Comparison of ENCODE assay signal across 10 mouse cellular contexts in the genomic region with DNA sequence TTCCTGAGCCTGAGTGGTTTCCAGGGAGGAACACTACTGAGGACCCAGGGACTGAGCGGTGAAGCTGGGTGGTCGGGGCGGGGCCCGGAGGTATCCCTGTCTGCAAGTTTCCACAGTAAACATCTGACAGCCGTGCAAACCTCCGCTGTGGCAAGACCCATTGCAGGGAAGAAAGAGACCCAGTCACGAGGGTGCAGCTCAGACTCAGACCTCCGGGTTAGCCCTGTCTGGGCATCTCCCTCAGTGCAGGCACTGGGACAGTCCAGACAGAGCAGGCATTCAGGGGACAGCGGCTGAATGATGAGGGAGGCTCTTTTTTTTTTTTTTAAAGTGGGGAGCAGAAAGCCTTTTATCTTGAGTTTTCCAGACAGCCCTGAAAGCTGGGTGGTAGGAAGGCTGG. TPM values are rescaled to one million over a fixed set of nuclear protein-coding genes. Genes with fewer than 3 reads are reported as not detected.
DNase-seq lines count a peak whose midpoint lies in the region; ATAC-seq and TF ChIP-seq lines count a peak whose summit lies in the region.
"Had no signal": no experiment of that assay in that cellular context is flagged by ENCODE, and none has a peak within 500 bp of the region (broad histone marks: within the 10 kb centered on the region; RNA-seq: fewer than 3 reads in every experiment).

No protein-coding gene starts in this region.

- H3K9me3 ChIP-seq in heart, embryonic 13.5 days, result no peaks in the 10 kb centered on the region
- no peaks in the 10 kb centered on the region for H3K9me3 ChIP-seq in hindbrain, postnatal 0 days (ENCODE audit: low read length)
- H3K9me3 ChIP-seq in neural tube, embryonic 15.5 days (replicated peaks), result no peaks in the 10 kb centered on the region

- no peak overlapping the region for H3K4me2 ChIP-seq in heart, embryonic 13.5 days
- H3K4me2 ChIP-seq in hindbrain, postnatal 0 days (ENCODE audit: low read depth, low read length), result no peak overlapping the region
- peak overlapping the region; percentile 11; the same call in 1 of the 2 replicates for H3K4me2 ChIP-seq in neural tube, embryonic 15.5 days

- peaks cover 80% of the 10 kb centered on the region for H3K4me1 ChIP-seq in heart, embryonic 13.5 days
- H3K4me1 ChIP-seq in hindbrain, postnatal 0 days (ENCODE audit: insufficient read depth, low read length), result peaks cover 15% of the 10 kb centered on the region
- H3K4me1 ChIP-seq in neural tube, embryonic 15.5 days, result peaks cover 55% of the 10 kb centered on the region

- 62% methylated on average over 9 of the region's 9 CpGs for WGBS in heart, embryonic 13.5 days
- 37% methylated on average over 9 of the region's 9 CpGs for WGBS in hindbrain, postnatal 0 days
- WGBS in neural tube, embryonic 15.5 days, result 24% methylated on average over 9 of the region's 9 CpGs

- H3K4me3 ChIP-seq in heart, embryonic 13.5 days, result no peak overlapping the region
- H3K4me3 ChIP-seq in hindbrain, postnatal 0 days (ENCODE audit: low read length), result no peak overlapping the region
- no peak overlapping the region for H3K4me3 ChIP-seq in neural tube, embryonic 15.5 days (replicated peaks)

- ATAC-seq in heart, embryonic 13.5 days (ENCODE audit: extremely low read depth, insufficient number of reproducible peaks, low FRiP score, low TSS enrichment), result no peak
- ATAC-seq in hindbrain, postnatal 0 days, result peak; percentile 61; the same call in 1 of the 2 replicates
- ATAC-seq in neural tube, embryonic 15.5 days (ENCODE audit: low FRiP score), result peak; percentile 26; the same call in 1 of the 2 replicates
- ATAC-seq: lung, postnatal 0 days had no signal

- no peak overlapping the region for H3K27ac ChIP-seq in heart, embryonic 13.5 days (replicated peaks)
- H3K27ac ChIP-seq in hindbrain, postnatal 0 days, result no peak overlapping the region
- H3K27ac ChIP-seq in neural tube, embryonic 15.5 days (replicated peaks), result no peak overlapping the region; the same call in 1 of the 2 replicates

- peaks cover 13% of the 10 kb centered on the region; the same call in 1 of the 2 replicates for H3K27me3 ChIP-seq in heart, embryonic 13.5 days (replicated peaks)
- no peaks in the 10 kb centered on the region for H3K27me3 ChIP-seq in hindbrain, postnatal 0 days (ENCODE audit: insufficient read depth, low read length)
- H3K27me3 ChIP-seq in neural tube, embryonic 15.5 days (replicated peaks), result no peaks in the 10 kb centered on the region

- no peaks in the 10 kb centered on the region for H3K36me3 ChIP-seq in heart, embryonic 13.5 days
- H3K36me3 ChIP-seq in hindbrain, postnatal 0 days (ENCODE audit: insufficient read depth, low read length), result no peaks in the 10 kb centered on the region
- no peaks in the 10 kb centered on the region for H3K36me3 ChIP-seq in neural tube, embryonic 15.5 days

- no peak for TF ChIP-seq CTCF in hindbrain, postnatal 0 days (IDR thresholded peaks at IDR 0.05; ENCODE audit: low read depth)

- no peak for DNase-seq in heart, adult 8-10 months (ENCODE audit: low spot score)
- peak; percentile 50 for DNase-seq in brain, adult 2 months (ENCODE audit: low read depth, low spot score)
- peak; percentile 39 for DNase-seq in hindbrain, postnatal 0 days (ENCODE audit: low spot score)
- no peak for DNase-seq in adrenal gland, postnatal 25 days
- DNase-seq in left cerebral cortex, postnatal 36 days (ENCODE audit: low spot score in 2 of 2), result no peak
- no peak for DNase-seq in lung, postnatal 36 days
- DNase-seq: cerebellum, postnatal 25 days had no signal

- peak overlapping the region; percentile 28; the same call in 1 of the 2 replicates for H3K9ac ChIP-seq in heart, embryonic 13.5 days
- no peak overlapping the region for H3K9ac ChIP-seq in hindbrain, postnatal 0 days (replicated peaks; ENCODE audit: low read length)
- no peak overlapping the region for H3K9ac ChIP-seq in neural tube, embryonic 15.5 days (replicated peaks)

- intact Hi-C loops in left cerebral cortex, postnatal 36 days (cut with DNase I), result no loop called here

RNA-seq across cellular contexts. Expression of gene Spsb1, which starts 9.6 kb away (rescaled TPM):
- polyA plus RNA-seq in heart, embryonic 13.5 days (2015; fragmentation: Nextera tagmentation; extraction: Ambion mirVana), result 4.3 and 4.5 TPM in 2 replicates
- total RNA-seq in heart, adult 8-10 months (2022), result 10 to 100 TPM; 24.7 to 43.0 (median 31.0) TPM
- 13.7 and 18.4 TPM in 2 replicates for total RNA-seq in hindbrain, postnatal 0 days (2014; rRNA removed)
- 8.9 and 9.2 TPM in 2 replicates for polyA plus RNA-seq in hindbrain, postnatal 0 days (2015; fragmentation: Nextera tagmentation; extraction: Ambion mirVana)
- 7.7 and 9.8 TPM in 2 replicates for polyA plus RNA-seq in neural tube, embryonic 15.5 days (2015; fragmentation: Nextera tagmentation; extraction: Ambion mirVana)
- total RNA-seq in adrenal gland, postnatal 25 days (2021), result 23.7 and 25.6 TPM in 2 replicates
- total RNA-seq in left cerebral cortex, postnatal 36 days (2021), result 10 to 100 TPM; 17.1 to 19.0 TPM

Comparison
In these comparisons a context has a peak if more than half of its experiments do, and no peak if none do; other contexts are left out.
1. DNase-seq: peak in brain, adult 2 months (single experiment) and hindbrain, postnatal 0 days (single experiment); none in heart, adult 8-10 months (single experiment), adrenal gland, postnatal 25 days (single experiment), left cerebral cortex, postnatal 36 days (0 of 2) and lung, postnatal 36 days (single experiment).